In the genomic region with DNA sequence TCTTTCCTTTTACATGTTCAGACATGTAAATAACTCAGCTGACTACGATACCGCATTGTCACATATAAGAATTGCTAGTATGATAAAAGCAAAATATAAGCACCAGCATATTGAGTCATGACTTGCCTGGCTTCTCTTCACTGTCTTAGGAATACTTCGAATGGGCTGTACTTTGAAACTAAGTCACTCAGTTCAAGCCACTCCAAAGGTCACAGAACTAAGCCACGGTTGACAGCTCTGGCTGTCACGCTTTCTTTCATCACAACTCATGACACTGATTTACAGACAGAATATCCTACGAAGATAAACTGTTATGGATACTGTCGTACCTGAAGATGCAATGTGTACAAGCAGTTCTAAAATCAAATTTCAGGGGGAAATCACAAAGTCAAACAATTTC, we compare ENCODE assay signal across 28 mouse cellular contexts.
DNase-seq lines count a peak whose midpoint lies in the region; ATAC-seq and TF ChIP-seq lines count a peak whose summit lies in the region.
"Had no signal": no experiment of that assay in that cellular context is flagged by ENCODE, and none has a peak within 500 bp of the region (broad histone marks: within the 10 kb centered on the region; RNA-seq: fewer than 3 reads in every experiment).

No protein-coding gene starts in this region.

- TF ChIP-seq CTCF in liver, adult 2 months (IDR thresholded peaks at IDR 0.05; ENCODE audit: low read depth, low read length) = no peak

- H3K79me2 ChIP-seq in liver, adult 2 months (ENCODE audit: control insufficient read depth, insufficient read depth, low read length) = no peaks in the 10 kb centered on the region

- no peaks in the 10 kb centered on the region for H3K27me3 ChIP-seq in liver, adult 2 months (ENCODE audit: control insufficient read depth, insufficient read depth, low read length)
- H3K27me3 ChIP-seq in liver, embryonic 12.5 days (replicated peaks) = no peaks in the 10 kb centered on the region
- H3K27me3 ChIP-seq: CH12.LX; forebrain, embryonic 12.5 days; heart, embryonic 13.5 days; hindbrain, embryonic 12.5 days; limb, embryonic 15.5 days; liver, embryonic 15.5 days had no signal

- H3K9me3 ChIP-seq in liver, embryonic 12.5 days (replicated peaks) = no peaks in the 10 kb centered on the region
- H3K9me3 ChIP-seq: forebrain, embryonic 12.5 days; heart, embryonic 13.5 days; hindbrain, embryonic 12.5 days; limb, embryonic 10.5 days; limb, embryonic 15.5 days; liver, embryonic 15.5 days; midbrain, embryonic 10.5 days had no signal

- no peak for TF ChIP-seq POLR2A in liver, adult 2 months (IDR thresholded peaks at IDR 0.05; ENCODE audit: extremely low read depth, insufficient read depth, low read length)

- no peaks in the 10 kb centered on the region for H3K4me1 ChIP-seq in liver, adult 2 months (ENCODE audit: control insufficient read depth, insufficient read depth, low read length)
- no peaks in the 10 kb centered on the region for H3K4me1 ChIP-seq in liver, embryonic 12.5 days
- H3K4me1 ChIP-seq: limb, embryonic 15.5 days; liver, embryonic 15.5 days had no signal

- no peak overlapping the region for H3K9ac ChIP-seq in liver, adult 2 months (ENCODE audit: low read depth, low read length)
- no peak overlapping the region for H3K9ac ChIP-seq in liver, embryonic 12.5 days
- H3K9ac ChIP-seq: forebrain, embryonic 12.5 days; heart, embryonic 13.5 days; hindbrain, embryonic 12.5 days; limb, embryonic 15.5 days; liver, embryonic 15.5 days; lung, embryonic 14.5 days had no signal

- DNase-seq in liver, adult 2 months (ENCODE audit: extremely low read depth, low read depth, low spot score) = peak; percentile 35
- DNase-seq in kidney, adult 9 months = peak; percentile 88
- DNase-seq in kidney, postnatal 25 days = peak; percentile 51 to 65
- no peak for DNase-seq in spleen, postnatal 14 days (ENCODE audit: low spot score in 2 of 2)
- DNase-seq: adrenal gland, adult 8-10 months; cerebellum, adult 2 months; cerebellum, postnatal 14 days; gastrocnemius, postnatal 10 days; layer of hippocampus, postnatal 36 days; lung, embryonic 14.5 days; lung, postnatal 14 days; spleen, adult 18-20 months; thymus, adult 18-20 months; thymus, postnatal 36 days had no signal

- H3K4me3 ChIP-seq in liver, adult 2 months (ENCODE audit: insufficient read depth, low read depth, low read length) = no peak overlapping the region
- no peak overlapping the region for H3K4me3 ChIP-seq in liver, embryonic 12.5 days
- H3K4me3 ChIP-seq: erythroblast, embryonic 14.5 days; forebrain, embryonic 12.5 days; heart, embryonic 13.5 days; hindbrain, embryonic 12.5 days; limb, embryonic 10.5 days; limb, embryonic 15.5 days; liver, embryonic 15.5 days; midbrain, embryonic 10.5 days had no signal

- H3K27ac ChIP-seq in liver, adult 2 months (replicated peaks; ENCODE audit: insufficient read depth, low read depth, low read length) = no peak overlapping the region
- no peak overlapping the region for H3K27ac ChIP-seq in liver, embryonic 12.5 days
- H3K27ac ChIP-seq: forebrain, embryonic 12.5 days; hindbrain, embryonic 12.5 days; hindbrain, postnatal 0 days; limb, embryonic 10.5 days; limb, embryonic 15.5 days; liver, embryonic 15.5 days; midbrain, embryonic 10.5 days; stomach, postnatal 0 days had no signal

- no peak for ATAC-seq in liver, embryonic 12.5 days
- ATAC-seq in erythroid progenitor cell, adult 5-6 weeks (replicated peaks; ENCODE audit: low FRiP score, poor library complexity, severe bottlenecking) = no peak
- ATAC-seq: hindbrain, postnatal 0 days; midbrain, embryonic 16.5 days had no signal

- no peaks in the 10 kb centered on the region for H3K36me3 ChIP-seq in liver, adult 2 months (ENCODE audit: control insufficient read depth, insufficient read depth, low read length)
- no peaks in the 10 kb centered on the region for H3K36me3 ChIP-seq in liver, embryonic 12.5 days
- H3K36me3 ChIP-seq: forebrain, embryonic 12.5 days; hindbrain, embryonic 12.5 days; limb, embryonic 10.5 days; limb, embryonic 15.5 days; liver, embryonic 15.5 days; midbrain, embryonic 10.5 days had no signal

- 54% methylated on average over 7 of the region's 7 CpGs for WGBS in liver, adult 2 months
- 70% methylated on average over 7 of the region's 7 CpGs for WGBS in liver, embryonic 12.5 days (ENCODE audit: insufficient replicate concordance)

- no peak overlapping the region for H3K4me2 ChIP-seq in liver, embryonic 12.5 days
- H3K4me2 ChIP-seq: forebrain, embryonic 12.5 days; heart, embryonic 13.5 days; hindbrain, embryonic 12.5 days; limb, embryonic 15.5 days; liver, embryonic 15.5 days; lung, embryonic 14.5 days had no signal

Comparison
In these comparisons a context has a peak if more than half of its experiments do, and no peak if none do; other contexts are left out.
1. DNase-seq: peak in liver, adult 2 months (single experiment), kidney, adult 9 months (single experiment) and kidney, postnatal 25 days (2 of 2); none in spleen, postnatal 14 days (0 of 2).